Mouse (Mus musculus) heart, adult 2 months (tissue): ENCODE results near the gene Mecom.

Source experiments
- CTCF ChIP-seq: fragments of 200-600 bp; IDR thresholded peaks from 2 replicates; pipeline ENCODE4 v1.8.1; 2022; ENCODE audit warnings: antibody characterized with exemption, mild to moderate bottlenecking, moderate library complexity
- POLR2A ChIP-seq: fragments of 200-500 bp; IDR thresholded peaks from 2 replicates; pipeline ENCODE4 v1.6.1; 2011; ENCODE audit warnings: mild to moderate bottlenecking, low read depth, low read length, control low read depth; ENCODE audit not compliant: insufficient read depth

DNA sequence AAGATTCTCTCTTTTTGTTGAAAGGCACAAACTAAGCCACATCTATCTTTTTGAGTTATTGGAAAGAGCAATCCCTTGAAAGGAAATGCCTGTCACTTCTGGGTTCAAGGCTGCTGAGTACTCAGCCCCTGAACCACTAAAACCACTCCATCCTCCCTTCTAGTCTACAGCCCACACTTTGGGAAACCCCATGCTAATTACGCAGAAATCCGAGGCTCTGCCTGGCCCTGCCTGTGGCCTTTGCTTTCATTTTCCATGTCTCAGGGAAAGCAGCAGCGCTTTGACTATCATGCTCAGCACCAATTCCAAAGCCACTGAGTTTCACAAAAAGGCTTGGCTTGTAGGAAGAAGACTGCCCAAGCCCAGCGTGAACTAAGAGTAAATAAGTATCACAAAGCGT is 70.8 kb downstream of the Mecom start:
- TF ChIP-seq POLR2A = no peak
- TF ChIP-seq CTCF = no peak
